ENCODE assay signal across 11 mouse cellular contexts in genomic region chr9:57014766-57015165, GRCm38 (mm10). TPM values are rescaled to one million over a fixed set of nuclear protein-coding genes. Genes with fewer than 3 reads are reported as not detected.
A peak's percentile ranks its signal among the peaks of the same experiment; 100 is the strongest.
DNase-seq lines count a peak whose midpoint lies in the region; ATAC-seq lines count a peak whose summit lies in the region.
"Had no signal": no experiment of that assay in that cellular context is flagged by ENCODE, and none has a peak within 500 bp of the region (broad histone marks: within the 10 kb centered on the region; RNA-seq: fewer than 3 reads in every experiment).

No protein-coding gene starts in this region.

- H3K36me3 ChIP-seq in kidney, embryonic 16.5 days (ENCODE audit: insufficient read depth, low read length) = peaks cover 9% of the 10 kb centered on the region

- 68% methylated on average over 1 of the region's 1 CpGs for WGBS in kidney, embryonic 16.5 days

- peaks cover 3% of the 10 kb centered on the region for H3K9me3 ChIP-seq in kidney, embryonic 16.5 days (ENCODE audit: low read length)

- no peak overlapping the region for H3K27ac ChIP-seq in kidney, embryonic 16.5 days (ENCODE audit: low read length)

- H3K4me2 ChIP-seq in kidney, embryonic 16.5 days (replicated peaks; ENCODE audit: low read depth, low read length) = no peak overlapping the region

- no peaks in the 10 kb centered on the region for H3K27me3 ChIP-seq in kidney, embryonic 16.5 days (ENCODE audit: insufficient read depth, low read length)

- H3K9ac ChIP-seq in kidney, embryonic 16.5 days (replicated peaks; ENCODE audit: low read length) = no peak overlapping the region

- ATAC-seq in kidney, embryonic 16.5 days (ENCODE audit: low FRiP score, low TSS enrichment) = no peak

- peak; percentile 12 to 42 for DNase-seq in adrenal gland, postnatal 36 days
- no peak for DNase-seq in adrenal gland, adult 8-10 months
- peak; percentile 59 for DNase-seq in kidney, adult 11 months
- DNase-seq in adipocyte (ENCODE audit: low spot score) (peak; percentile 67), MN1 (ENCODE audit: low spot score) (no peak)
- peak; percentile 16 to 47 for DNase-seq in kidney, postnatal 4 days
- no peak for DNase-seq in right cerebral cortex, postnatal 25 days
- DNase-seq: B cell, adult 2 months; gastrocnemius, postnatal 14 days; thymus, postnatal 36 days had no signal

- H3K4me1 ChIP-seq in kidney, embryonic 16.5 days (ENCODE audit: insufficient read depth, low read length) = no peaks in the 10 kb centered on the region

- no peak overlapping the region for H3K4me3 ChIP-seq in kidney, embryonic 16.5 days (ENCODE audit: low read length)

RNA-seq across cellular contexts. Expression of gene Ptpn9, which starts 20.0 kb away (rescaled TPM):
- total RNA-seq in adrenal gland, postnatal 36 days (2021) = 10 to 100 TPM; 47.7 to 53.8 TPM
- total RNA-seq in adrenal gland, adult 8-10 months (2022) = 10 to 100 TPM; 54.2 to 57.3 (median 56.7) TPM
- polyA plus RNA-seq in kidney, embryonic 16.5 days (2015; fragmentation: Nextera tagmentation; extraction: Ambion mirVana) = 23.6 TPM in 2 replicates

RNA-seq across cellular contexts. Expression of gene Sin3a, which starts 57.1 kb away (rescaled TPM):
- 10 to 100 TPM; 41.8 to 54.3 TPM for total RNA-seq in adrenal gland, postnatal 36 days (2021)
- 10 to 100 TPM; 43.5 to 69.7 (median 66.9) TPM for total RNA-seq in adrenal gland, adult 8-10 months (2022)
- polyA plus RNA-seq in kidney, embryonic 16.5 days (2015; fragmentation: Nextera tagmentation; extraction: Ambion mirVana) = 36.7 and 42.3 TPM in 2 replicates

Comparison
In these comparisons a context has a peak if more than half of its experiments do, and no peak if none do; other contexts are left out.
1. DNase-seq: peak in adrenal gland, postnatal 36 days (2 of 2), kidney, adult 11 months (single experiment), adipocyte (single experiment) and kidney, postnatal 4 days (2 of 2); none in adrenal gland, adult 8-10 months (single experiment), right cerebral cortex, postnatal 25 days (single experiment) and MN1 (single experiment).